Mouse (Mus musculus) gastrocnemius, postnatal 25 days (tissue): ENCODE results near the gene Gm14698. TPM values are rescaled to one million over a fixed set of nuclear protein-coding genes. Genes with fewer than 3 reads are reported as not detected.
"Not testable (repeated sequence)": the region's sequence is repeated elsewhere in the genome, so short reads cannot be mapped to it uniquely, and the experiment has no call there.

Experiments used
- DNase-seq: peaks from one replicate; pipeline ENCODE4 v3.0.0; 2022
- long read RNA-seq, 2 experiments: library from polyadenylated mRNA; stranded (forward); transcript quantifications; one replicate each; pipeline ENCODE4 v2.0.0; 2021
- total RNA-seq, 2 experiments: library from RNA; stranded (reverse); gene quantifications; 1 replicate in 1 of 2; 2 replicates in 1 of 2; pipeline ENCODE4 v1.2.3; 2021

The Gm14698 gene
- total RNA-seq: 1 to 10 TPM; 2.0 to 2.7 TPM
- long read RNA-seq, experiment 1, full-length matches to known transcripts: 7 of 7 reads
- long read RNA-seq, experiment 1, partial matches to known transcripts: 0 of 7 reads
- long read RNA-seq, experiment 1, other reads (novel, unspliced or antisense): 0 of 7 reads
- long read RNA-seq, experiment 2, full-length matches to known transcripts: 15 of 15 reads
- long read RNA-seq, experiment 2, partial matches to known transcripts: 0 of 15 reads
- long read RNA-seq, experiment 2, other reads (novel, unspliced or antisense): 0 of 15 reads

DNA sequence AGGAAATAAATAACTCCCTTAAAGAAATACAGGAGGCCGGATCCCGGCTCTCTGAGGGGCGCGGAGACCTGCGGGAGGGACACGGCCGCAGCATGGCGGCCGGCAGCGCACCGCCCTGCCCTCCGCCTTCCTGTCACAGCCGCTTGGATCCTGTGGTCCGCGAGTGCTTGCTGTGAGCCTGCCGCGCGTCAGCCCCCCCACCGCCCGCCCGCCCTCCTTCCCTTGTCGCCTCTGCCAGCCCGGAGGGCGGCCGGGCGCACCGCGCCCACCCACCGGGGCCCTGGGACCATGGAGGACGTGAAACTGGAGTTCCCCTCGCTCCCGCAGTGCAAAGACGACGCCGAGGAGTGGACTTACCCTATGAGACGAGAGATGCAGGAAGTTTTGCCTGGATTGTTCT, at the start of gene Gm14698:
Gene Gm14698, plus strand, starts transcription at position 35 of the 400 bp plus-strand sequence.
- DNase-seq: not testable (repeated sequence)

- DNase-seq: not testable (repeated sequence)
Measured at GRCm38 (mm10) chrX:68820449-68820848, 444 bp upstream of the Gm14698 start.

- no peak for DNase-seq
Measured at GRCm38 (mm10) chrX:68839548-68840444, 18.9 kb downstream of the Gm14698 start.

GRCm38 (mm10) chrX:68865145-68865544, 44.3 kb downstream of the Gm14698 start:
- DNase-seq: no peak

Other genes with a start within 250 kb of the Gm14698 start
- gene Fmr1, start 142.6 kb upstream of the Gm14698 start, total RNA-seq: 10 to 100 TPM in 1 of 2 experiments, 1 to 10 TPM in 1; 7.2 to 11.5 TPM
- gene Fmr1nb, start 59.3 kb upstream of the Gm14698 start, total RNA-seq: not detected
- gene Gm6812, start 72.0 kb downstream of the Gm14698 start, total RNA-seq: not detected